Mouse (Mus musculus) MEL (cell line): Measurements from ENCODE around the gene Sytl3.

Source experiments
- BHLHE40 ChIP-seq: IDR thresholded peaks from 2 replicates; pipeline ENCODE4 v1.6.1; 2012; ENCODE audit warnings: low read depth, mild to moderate bottlenecking, inconsistent platforms, low read length, improper control_type of control experiment, borderline replicate concordance
- CTCF ChIP-seq, 3 experiments: IDR thresholded peaks in 2 of 3; conservative IDR thresholded peaks in 1 of 3; 2 replicates each; pipeline ENCODE4 v1.5.1; 2011 to 2012; ENCODE audit warnings: low read length in 3 of 3, low read depth in 2 of 3, mild to moderate bottlenecking in 2 of 3, improper control_type of control experiment in 1 of 3, inconsistent platforms in 1 of 3, mixed read lengths in 1 of 3, moderate library complexity in 1 of 3; ENCODE audit not compliant: control insufficient read depth in 1 of 3, insufficient read depth in 1 of 3, poor library complexity in 1 of 3, severe bottlenecking in 1 of 3
- EP300 ChIP-seq, 2 experiments: IDR thresholded peaks; 2 replicates each; pipeline ENCODE4 v1.6.1; 2011; ENCODE audit warnings: improper control_type of control experiment in 2 of 2, low read length in 2 of 2, low read depth in 1 of 2, mild to moderate bottlenecking in 1 of 2
- ETS1 ChIP-seq: IDR thresholded peaks from 2 replicates; pipeline ENCODE4 v1.6.1; 2012; ENCODE audit warnings: low read depth, mild to moderate bottlenecking, inconsistent platforms, low read length, improper control_type of control experiment, moderate library complexity
- MAX ChIP-seq: IDR thresholded peaks from 2 replicates; pipeline ENCODE4 v1.6.1; 2011; ENCODE audit warnings: low read length, improper control_type of control experiment
- MXI1 ChIP-seq: IDR thresholded peaks from 2 replicates; pipeline ENCODE4 v1.6.1; 2011; ENCODE audit warnings: mild to moderate bottlenecking, low read depth, low read length, improper control_type of control experiment
- MYC ChIP-seq: IDR thresholded peaks from 2 replicates; pipeline ENCODE4 v1.6.1; 2011; ENCODE audit warnings: low read depth, mild to moderate bottlenecking, low read length, improper control_type of control experiment, moderate library complexity
- POLR2A ChIP-seq, 2 experiments: IDR thresholded peaks; 2 replicates each; pipeline ENCODE4 v1.6.1; 2011 to 2012; ENCODE audit warnings: low read length in 2 of 2, mild to moderate bottlenecking in 2 of 2, control low read depth in 1 of 2, improper control_type of control experiment in 1 of 2, low read depth in 1 of 2, moderate library complexity in 1 of 2; ENCODE audit not compliant: control insufficient read depth in 1 of 2, insufficient read depth in 1 of 2, poor library complexity in 1 of 2
- POLR2AphosphoS2 ChIP-seq: IDR thresholded peaks from 2 replicates; pipeline ENCODE4 v1.6.1; 2011; ENCODE audit warnings: low read length, improper control_type of control experiment
- RAD21 ChIP-seq: IDR thresholded peaks from 2 replicates; pipeline ENCODE4 v1.6.1; 2011; ENCODE audit warnings: mild to moderate bottlenecking, low read depth, low read length, improper control_type of control experiment
- UBTF ChIP-seq: IDR thresholded peaks from 2 replicates; pipeline ENCODE4 v1.6.1; 2012; ENCODE audit warnings: low read depth, mild to moderate bottlenecking, inconsistent platforms, low read length, improper control_type of control experiment, moderate library complexity, borderline replicate concordance; ENCODE audit not compliant: insufficient read depth
- ZC3H11A ChIP-seq: IDR thresholded peaks from 2 replicates; pipeline ENCODE4 v1.6.1; 2012; ENCODE audit warnings: low read depth, mild to moderate bottlenecking, inconsistent platforms, low read length, improper control_type of control experiment

- no peak for TF ChIP-seq EP300 (IDR thresholded peaks at IDR 0.05; ENCODE audit: low read depth in 1 of 2, low read length in 2 of 2)
- TF ChIP-seq MAX, result no peak
- TF ChIP-seq POLR2A (IDR thresholded peaks at IDR 0.05; ENCODE audit: control insufficient read depth in 1 of 2, insufficient read depth in 1 of 2, low read depth in 1 of 2, low read length in 2 of 2, poor library complexity in 1 of 2), result no peak
- no peak for TF ChIP-seq ZC3H11A
- no peak for TF ChIP-seq CTCF (IDR thresholded peaks at IDR 0.05 in 2 of 3, conservative IDR thresholded peaks at IDR 0.05 in 1 of 3; ENCODE audit: control insufficient read depth in 1 of 3, insufficient read depth in 1 of 3, low read depth in 2 of 3, low read length in 3 of 3, poor library complexity in 1 of 3, severe bottlenecking in 1 of 3)
- no peak for TF ChIP-seq POLR2AphosphoS2
- no peak for TF ChIP-seq MYC
- no peak for TF ChIP-seq RAD21
- TF ChIP-seq UBTF, result no peak
- no peak for TF ChIP-seq MXI1
- no peak for TF ChIP-seq ETS1
- no peak for TF ChIP-seq BHLHE40
These were observed 109.5 kb downstream of the Sytl3 start for GRCm38 (mm10) chr17:6768301-6768788.
